Mouse (Mus musculus) bone marrow macrophage, adult 2 months (primary cell): ENCODE data around the gene Ern1.

ENCODE experiments used
- CTCF ChIP-seq: IDR thresholded peaks from 2 replicates; pipeline ENCODE4 v1.5.1; 2012; ENCODE audit warnings: low read depth, mild to moderate bottlenecking, low read length, moderate library complexity
- POLR2A ChIP-seq: IDR thresholded peaks from 2 replicates; pipeline ENCODE4 v1.6.1; 2012; ENCODE audit warnings: mild to moderate bottlenecking, low read depth, low read length, borderline replicate concordance

DNA sequence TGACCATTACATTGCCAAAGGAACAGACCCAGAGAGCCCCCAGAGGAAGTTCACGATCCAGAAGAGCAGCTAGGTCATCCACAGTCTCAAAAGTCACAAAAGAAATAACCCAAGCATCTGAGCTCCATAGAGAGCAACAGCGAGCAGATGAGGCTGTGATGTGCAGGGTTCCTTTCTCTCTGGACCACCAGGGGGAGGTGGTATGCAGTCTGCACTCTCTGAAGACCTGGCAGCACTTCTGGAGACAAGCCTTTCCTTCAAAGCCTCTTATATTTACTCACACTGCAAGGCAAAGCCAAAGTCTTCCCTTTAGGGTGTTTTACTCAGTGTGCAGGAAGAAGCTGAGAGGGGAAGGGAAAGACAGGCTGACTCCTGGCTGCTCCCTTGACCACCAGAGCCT, 25.5 kb upstream of the Ern1 start:
- no peak for TF ChIP-seq POLR2A
- no peak for TF ChIP-seq CTCF
